Mouse (Mus musculus): Measurements from ENCODE around the gene Igf2r.

Igf2r gene

DNA sequence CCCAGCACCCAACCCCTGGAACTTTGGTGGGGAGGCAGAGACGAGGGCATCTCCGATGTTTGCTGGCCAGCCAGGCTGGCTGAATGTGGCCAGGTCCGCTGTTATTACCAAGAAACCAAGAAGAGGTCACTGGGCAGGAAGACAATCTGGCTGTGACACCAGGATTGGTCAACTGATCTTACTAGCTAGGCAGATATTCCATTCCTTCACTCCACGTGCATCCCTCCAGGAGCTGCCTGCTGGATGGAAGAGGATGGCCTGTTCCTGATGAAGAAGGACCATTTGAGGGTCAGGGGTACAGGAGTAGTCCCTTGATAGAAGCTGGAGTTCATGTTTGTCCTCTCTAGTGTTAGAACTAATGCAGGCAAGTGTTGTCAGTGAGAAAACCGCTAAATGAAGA, 1.0 kb upstream of the Igf2r start:
- peaks cover 14% of the 10 kb centered on the region for H3K9me3 ChIP-seq (ENCODE audit: low read length)
- H3K27me3 ChIP-seq (ENCODE audit: insufficient read depth, low read length), result peaks cover 35% of the 10 kb centered on the region
- H3K4me1 ChIP-seq (replicated peaks; ENCODE audit: low read depth, low read length), result peaks cover 28% of the 10 kb centered on the region
- H3K4me3 ChIP-seq (replicated peaks; ENCODE audit: low read length), result no peak overlapping the region
- H3K36me3 ChIP-seq (ENCODE audit: insufficient read depth, low read length), result no peaks in the 10 kb centered on the region
- TF ChIP-seq NANOG (IDR thresholded peaks at IDR 0.05; ENCODE audit: borderline replicate concordance, low read length), result no peak
- TF ChIP-seq POU5F1 (IDR thresholded peaks at IDR 0.05; ENCODE audit: borderline replicate concordance, low read length), result no peak

DNA sequence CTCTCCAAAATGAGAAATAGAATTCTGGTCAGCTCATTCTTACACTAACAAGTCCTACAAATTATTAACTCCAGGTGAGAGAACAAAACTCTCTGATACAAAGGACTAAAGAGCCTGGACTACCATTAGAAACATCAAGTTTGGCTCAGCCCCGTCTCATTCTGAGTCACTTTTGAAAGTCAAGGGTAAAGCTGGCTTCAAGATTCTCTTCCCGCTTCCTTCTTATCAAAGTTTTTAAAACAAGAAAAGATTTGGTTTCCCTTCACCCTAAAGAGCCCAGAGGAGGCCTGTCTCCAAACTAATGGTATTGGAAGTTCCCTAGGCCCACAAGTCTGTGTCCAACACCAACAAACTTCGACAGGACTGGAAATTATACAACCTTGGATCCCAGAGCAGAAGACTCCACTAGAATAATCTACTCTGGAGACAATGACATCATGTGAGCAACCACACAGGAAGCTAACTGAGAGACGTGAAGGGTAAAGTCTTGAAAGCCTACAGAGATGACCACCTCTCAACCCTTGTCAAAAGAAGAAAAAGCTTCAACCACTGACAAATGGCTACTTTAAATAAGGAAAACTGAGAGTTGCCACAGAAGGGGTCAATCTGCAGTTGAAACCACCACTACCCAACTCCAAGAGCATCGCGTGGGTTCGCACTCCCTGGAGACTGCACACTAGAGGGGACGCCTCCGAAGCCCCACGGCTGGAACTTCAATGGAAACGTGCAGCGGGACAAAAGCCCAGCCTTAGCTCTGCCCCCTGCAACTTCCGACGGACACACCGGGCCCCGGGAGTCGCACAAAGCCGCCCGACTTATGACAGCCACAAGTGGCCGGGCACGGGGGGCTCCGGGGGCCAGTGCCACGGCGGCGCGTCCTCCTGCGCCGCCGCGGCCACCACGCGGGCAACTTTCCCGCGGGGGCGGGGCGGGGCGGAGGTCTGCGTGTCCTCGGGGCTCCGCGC, 767 bp downstream of the Igf2r start:
- Histone ChIP-seq H3K4me3 (replicated peaks; ENCODE audit: low read length) (peak overlapping the region; percentile 86), H3K9me3 (ENCODE audit: low read length) (peaks cover 14% of the 10 kb centered on the region), H3K36me3 (ENCODE audit: insufficient read depth, low read length) (no peaks in the 10 kb centered on the region), H3K27me3 (ENCODE audit: insufficient read depth, low read length) (peaks cover 34% of the 10 kb centered on the region), H3K4me1 (replicated peaks; ENCODE audit: low read depth, low read length) (peaks cover 28% of the 10 kb centered on the region)
- TF ChIP-seq NANOG (IDR thresholded peaks at IDR 0.05; ENCODE audit: borderline replicate concordance, low read length), result no peak
- no peak for TF ChIP-seq POU5F1 (IDR thresholded peaks at IDR 0.05; ENCODE audit: borderline replicate concordance, low read length)
- TF ChIP-seq CTCF (conservative IDR thresholded peaks at IDR 0.05; ENCODE audit: low read length), result no peak

DNA sequence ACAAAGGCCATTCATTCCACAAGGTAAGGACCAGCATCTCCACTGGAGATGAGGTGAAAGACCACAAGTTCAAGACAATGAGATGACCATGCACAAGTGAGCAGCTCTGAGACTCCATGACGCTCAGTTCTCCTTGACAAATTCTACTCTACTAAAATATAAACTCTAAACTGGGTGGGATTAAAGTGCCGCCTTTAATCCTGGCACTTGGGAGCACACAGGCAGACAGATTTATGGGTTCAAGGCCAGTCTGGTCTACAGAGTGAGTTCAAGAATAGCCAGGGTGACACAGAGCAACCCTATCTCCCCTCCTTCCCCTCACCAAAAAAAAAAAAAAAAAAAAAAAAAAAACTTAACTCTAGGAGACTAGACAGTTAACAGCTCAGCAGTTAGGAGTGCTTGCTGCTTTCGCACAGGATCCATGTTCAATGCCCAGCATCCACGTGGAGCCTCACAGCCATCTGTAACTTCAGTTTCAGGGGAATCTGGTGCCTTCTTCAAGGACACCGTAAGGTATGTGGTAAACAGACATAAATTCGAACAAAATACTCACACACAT, 2.1 kb downstream of the Igf2r start:
- H3K4me1 ChIP-seq (replicated peaks; ENCODE audit: low read depth, low read length), result peaks cover 28% of the 10 kb centered on the region
- peaks cover 32% of the 10 kb centered on the region for H3K27me3 ChIP-seq (ENCODE audit: insufficient read depth, low read length)
- H3K9me3 ChIP-seq (ENCODE audit: low read length), result peaks cover 14% of the 10 kb centered on the region
- H3K36me3 ChIP-seq (ENCODE audit: insufficient read depth, low read length), result no peaks in the 10 kb centered on the region
- TF ChIP-seq POU5F1 (IDR thresholded peaks at IDR 0.05; ENCODE audit: borderline replicate concordance, low read length), result no peak
- TF ChIP-seq NANOG (IDR thresholded peaks at IDR 0.05; ENCODE audit: borderline replicate concordance, low read length), result no peak
- no peak for TF ChIP-seq CTCF (conservative IDR thresholded peaks at IDR 0.05; ENCODE audit: low read length)
- no peak overlapping the region for H3K4me3 ChIP-seq (replicated peaks; ENCODE audit: low read length)

DNA sequence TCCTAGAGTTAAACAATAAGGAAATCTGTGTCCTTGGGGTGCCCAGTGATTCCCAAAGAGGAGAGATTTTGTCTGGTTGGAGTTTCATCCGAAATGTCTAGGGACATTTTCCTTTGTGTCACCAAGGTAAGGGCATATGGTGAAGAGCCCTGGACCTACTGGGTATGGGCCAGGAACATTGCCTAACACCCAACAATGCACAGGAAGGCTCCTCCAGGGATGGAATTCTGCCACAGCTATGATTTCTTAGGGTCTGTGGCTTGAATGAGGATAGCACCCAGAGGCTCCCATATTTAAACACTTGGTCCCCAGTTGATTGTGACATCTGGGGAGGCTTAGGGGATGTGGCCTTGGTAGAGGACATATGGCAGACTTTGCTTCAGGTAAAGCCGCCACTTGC, 6.1 kb downstream of the Igf2r start:
- no peak overlapping the region for H3K4me3 ChIP-seq (replicated peaks; ENCODE audit: low read length)
- peaks cover 31% of the 10 kb centered on the region for H3K4me1 ChIP-seq (replicated peaks; ENCODE audit: low read depth, low read length)
- peaks cover 7% of the 10 kb centered on the region for H3K27me3 ChIP-seq (ENCODE audit: insufficient read depth, low read length)
- TF ChIP-seq POU5F1 (IDR thresholded peaks at IDR 0.05; ENCODE audit: borderline replicate concordance, low read length), result no peak
- TF ChIP-seq CTCF (conservative IDR thresholded peaks at IDR 0.05; ENCODE audit: low read length), result no peak
- no peak for TF ChIP-seq NANOG (IDR thresholded peaks at IDR 0.05; ENCODE audit: borderline replicate concordance, low read length)
- no peaks in the 10 kb centered on the region for H3K9me3 ChIP-seq (ENCODE audit: low read length)
- H3K36me3 ChIP-seq (ENCODE audit: insufficient read depth, low read length), result no peaks in the 10 kb centered on the region

DNA sequence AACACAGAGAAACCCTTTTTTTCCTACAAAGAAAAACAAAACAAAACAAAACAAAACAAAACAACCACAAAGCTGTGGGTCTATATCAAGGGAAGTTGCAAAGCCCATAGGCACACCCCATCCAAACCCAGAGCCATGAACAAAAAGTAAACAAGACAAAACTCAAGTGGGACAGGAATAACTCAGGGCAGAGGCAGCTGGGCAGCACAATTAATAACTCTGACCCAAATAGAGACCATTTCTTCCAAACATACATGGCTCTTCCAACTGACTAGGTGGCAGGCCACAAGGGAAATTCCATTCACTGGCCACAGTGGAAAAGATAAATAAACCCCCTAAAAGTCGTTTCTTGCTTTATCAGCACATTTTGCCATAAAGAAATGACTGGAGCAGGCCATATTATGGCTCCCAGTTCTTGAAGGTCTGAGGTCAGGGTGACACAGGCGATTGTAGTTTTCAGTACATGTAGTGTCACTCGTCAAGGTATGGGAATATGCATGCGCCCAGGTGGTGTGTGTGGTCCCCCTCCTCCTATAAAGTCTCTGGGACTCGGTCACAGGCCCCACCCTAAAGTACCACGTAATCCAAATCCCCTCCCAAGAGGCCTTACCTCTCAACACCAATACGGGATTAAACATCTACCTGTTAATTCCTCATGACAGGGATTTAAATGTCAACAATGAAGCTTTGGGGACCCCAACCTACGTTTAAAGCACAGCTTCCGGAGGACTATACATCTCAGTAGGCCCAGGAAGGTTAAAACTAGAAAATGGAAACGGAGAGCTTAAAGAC, 8.9 kb downstream of the Igf2r start:
- Histone ChIP-seq H3K9me3 (ENCODE audit: low read length) (no peaks in the 10 kb centered on the region), H3K4me1 (replicated peaks; ENCODE audit: low read depth, low read length) (peaks cover 30% of the 10 kb centered on the region), H3K4me3 (replicated peaks; ENCODE audit: low read length) (no peak overlapping the region), H3K36me3 (ENCODE audit: insufficient read depth, low read length) (no peaks in the 10 kb centered on the region), H3K27me3 (ENCODE audit: insufficient read depth, low read length) (no peaks in the 10 kb centered on the region)
- no peak for TF ChIP-seq NANOG (IDR thresholded peaks at IDR 0.05; ENCODE audit: borderline replicate concordance, low read length)
- TF ChIP-seq POU5F1 (IDR thresholded peaks at IDR 0.05; ENCODE audit: borderline replicate concordance, low read length), result no peak
- TF ChIP-seq CTCF (conservative IDR thresholded peaks at IDR 0.05; ENCODE audit: low read length), result no peak

DNA sequence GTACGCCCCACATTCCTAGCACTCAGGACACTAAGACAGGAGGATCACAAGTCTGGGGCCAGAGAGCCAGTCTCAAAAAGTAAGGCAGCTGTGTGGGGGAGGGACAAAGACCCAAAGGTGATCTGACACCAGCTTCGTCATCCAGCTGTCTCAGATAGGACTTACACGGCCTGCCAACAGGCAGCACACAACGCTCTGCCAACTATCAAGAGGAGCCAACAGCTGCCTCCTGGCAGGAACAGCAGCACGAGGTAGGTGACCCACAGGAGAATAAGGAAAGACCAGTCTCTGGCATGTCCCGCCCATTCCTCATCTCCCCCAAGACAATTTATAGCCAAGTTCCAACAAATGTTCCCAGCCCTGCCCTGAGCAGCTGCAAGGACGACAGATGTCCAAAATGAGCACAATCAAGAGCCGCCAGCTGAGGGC, 9.8 kb downstream of the Igf2r start:
- no peak overlapping the region for H3K4me3 ChIP-seq (replicated peaks; ENCODE audit: low read length)
- H3K9me3 ChIP-seq (ENCODE audit: low read length), result no peaks in the 10 kb centered on the region
- H3K36me3 ChIP-seq (ENCODE audit: insufficient read depth, low read length), result no peaks in the 10 kb centered on the region
- peaks cover 38% of the 10 kb centered on the region for H3K4me1 ChIP-seq (replicated peaks; ENCODE audit: low read depth, low read length)
- no peak for TF ChIP-seq CTCF (conservative IDR thresholded peaks at IDR 0.05; ENCODE audit: low read length)
- TF ChIP-seq NANOG (IDR thresholded peaks at IDR 0.05; ENCODE audit: borderline replicate concordance, low read length), result no peak
- no peak for TF ChIP-seq POU5F1 (IDR thresholded peaks at IDR 0.05; ENCODE audit: borderline replicate concordance, low read length)
- no peaks in the 10 kb centered on the region for H3K27me3 ChIP-seq (ENCODE audit: insufficient read depth, low read length)

DNA sequence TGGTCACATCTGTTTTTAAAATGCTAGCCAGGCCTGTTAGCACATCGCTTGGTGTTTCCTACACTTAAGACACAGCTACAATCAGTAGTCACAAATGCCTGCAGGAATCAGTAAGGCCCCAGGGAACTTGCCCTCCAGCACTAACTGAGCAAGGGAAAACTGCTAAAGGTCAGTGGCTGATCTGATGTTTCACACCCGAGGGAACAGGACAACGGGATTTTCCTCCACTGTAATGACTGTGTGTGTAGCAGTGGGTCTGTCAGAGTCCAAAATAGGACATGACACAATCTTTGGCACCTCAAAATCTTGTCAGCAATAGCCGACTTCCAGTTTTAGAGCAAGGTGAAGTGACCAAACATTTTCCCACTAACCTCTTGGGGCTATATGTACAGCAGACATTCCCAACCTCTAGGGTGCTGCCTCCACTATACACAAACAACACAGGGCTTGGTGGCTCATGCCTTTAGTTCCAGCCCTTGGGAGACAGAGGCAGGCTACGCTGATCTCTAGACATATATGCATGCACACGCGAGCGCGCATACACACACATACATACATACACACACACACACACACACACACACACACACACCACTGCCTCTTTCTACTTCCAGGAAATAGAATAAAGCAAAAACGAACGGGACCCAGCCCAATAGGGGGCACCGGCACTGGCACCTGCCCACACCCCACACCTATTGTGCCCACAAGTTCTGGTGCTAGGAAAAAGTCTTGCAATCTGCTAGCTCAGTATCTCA, 10.6 kb downstream of the Igf2r start:
- no peaks in the 10 kb centered on the region for H3K27me3 ChIP-seq (ENCODE audit: insufficient read depth, low read length)
- no peaks in the 10 kb centered on the region for H3K9me3 ChIP-seq (ENCODE audit: low read length)
- H3K36me3 ChIP-seq (ENCODE audit: insufficient read depth, low read length), result no peaks in the 10 kb centered on the region
- H3K4me1 ChIP-seq (replicated peaks; ENCODE audit: low read depth, low read length), result peaks cover 38% of the 10 kb centered on the region
- no peak overlapping the region for H3K4me3 ChIP-seq (replicated peaks; ENCODE audit: low read length)
- no peak for TF ChIP-seq CTCF (conservative IDR thresholded peaks at IDR 0.05; ENCODE audit: low read length)
- no peak for TF ChIP-seq POU5F1 (IDR thresholded peaks at IDR 0.05; ENCODE audit: borderline replicate concordance, low read length)
- TF ChIP-seq NANOG (IDR thresholded peaks at IDR 0.05; ENCODE audit: borderline replicate concordance, low read length), result no peak
